ENCODE assay signal across 10 mouse cellular contexts in the genomic region with DNA sequence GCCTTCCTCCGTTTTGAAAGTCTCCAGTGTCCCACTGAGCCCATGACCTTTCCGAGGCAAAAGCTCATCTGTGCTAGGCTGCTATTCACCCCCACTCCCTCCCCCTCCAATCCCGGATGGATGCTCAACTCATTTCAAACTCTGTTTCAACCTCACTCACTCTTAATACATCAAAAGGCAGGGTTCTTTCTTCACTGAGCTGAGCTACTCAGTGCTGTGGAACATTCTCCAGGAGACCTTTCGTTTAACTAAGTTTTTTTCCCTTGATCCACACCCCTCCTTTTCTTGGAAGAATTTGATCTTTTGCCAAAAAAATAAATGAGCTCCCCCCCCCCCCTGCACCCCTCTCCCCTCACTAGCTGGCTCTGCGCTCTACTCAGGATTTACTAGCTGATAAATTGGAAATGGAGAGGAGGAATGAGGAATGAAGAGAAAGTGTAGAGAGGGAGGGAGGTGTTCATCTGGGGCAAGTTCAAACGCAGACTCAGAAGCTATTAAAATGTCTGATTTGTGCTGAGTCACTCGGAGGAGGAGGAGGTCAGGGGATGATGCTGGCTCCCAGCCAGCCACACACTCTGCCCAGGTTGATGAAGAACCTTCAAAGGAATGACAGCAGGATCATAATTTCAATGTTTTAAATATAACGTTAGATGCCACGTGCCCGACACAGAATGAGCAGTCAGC.
DNase-seq lines count a peak whose midpoint lies in the region; ATAC-seq lines count a peak whose summit lies in the region.
"Had no signal": no experiment of that assay in that cellular context is flagged by ENCODE, and none has a peak within 500 bp of the region (broad histone marks: within the 10 kb centered on the region; RNA-seq: fewer than 3 reads in every experiment).

No protein-coding gene starts in this region.

- ATAC-seq in frontal cortex, adult (ENCODE audit: low TSS enrichment): no peak

- peak; percentile 32 to 54 for DNase-seq in urinary bladder, adult 18-20 months (ENCODE audit: low spot score in 2 of 2)
- DNase-seq in urinary bladder, postnatal 10 days (ENCODE audit: low spot score): no peak
- DNase-seq in fibroblast of lung, adult 2 months (ENCODE audit: low read depth): peak; percentile 11
- DNase-seq in kidney, postnatal 36 days: peak; percentile 52 to 66
- no peak for DNase-seq in layer of hippocampus, postnatal 25 days (ENCODE audit: extremely low spot score in 1 of 2, low spot score in 1 of 2)
- no peak for DNase-seq in cerebellum, adult 9-10 months
- DNase-seq: gastrocnemius, postnatal 25 days; liver; right cerebral cortex, adult 18-20 months had no signal

Comparison
In these comparisons a context has a peak if more than half of its experiments do, and no peak if none do; other contexts are left out.
1. DNase-seq: peak in urinary bladder, adult 18-20 months (2 of 2), fibroblast of lung, adult 2 months (single experiment) and kidney, postnatal 36 days (2 of 2); none in urinary bladder, postnatal 10 days (single experiment), layer of hippocampus, postnatal 25 days (0 of 2) and cerebellum, adult 9-10 months (single experiment).